Comparison of ENCODE assay signal across 8 mouse cellular contexts in the genomic region with DNA sequence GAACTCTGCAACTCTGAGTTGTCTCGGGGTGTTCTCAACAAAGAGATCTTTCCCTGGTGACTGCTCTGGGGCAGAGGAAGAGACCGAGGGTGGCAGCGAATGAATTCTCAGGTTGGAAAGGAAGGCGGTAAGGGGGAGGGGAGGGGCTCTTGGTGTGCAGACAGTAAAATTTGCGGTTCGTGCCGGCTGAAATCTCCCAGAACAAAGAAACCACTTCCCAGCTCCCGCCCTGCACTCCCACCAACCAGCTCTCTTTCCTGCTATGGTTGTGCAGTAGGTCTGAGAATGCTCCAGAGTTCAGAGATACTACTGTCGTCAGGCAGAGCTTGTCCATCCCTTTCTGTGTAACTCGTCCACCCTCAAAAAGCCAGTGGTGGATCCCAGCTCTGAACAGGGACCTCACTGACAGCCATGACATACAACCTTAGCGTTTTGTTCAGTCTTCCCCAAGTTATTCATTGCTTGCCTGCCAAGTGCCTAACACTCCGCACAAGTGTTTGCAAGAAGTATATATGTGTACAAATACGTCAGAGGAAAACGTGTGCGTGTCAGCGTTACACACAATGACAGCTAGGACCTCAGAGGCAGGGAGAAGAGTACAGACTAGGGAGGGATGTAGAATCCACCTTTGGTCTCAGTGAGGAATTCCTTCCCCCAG.
DNase-seq lines count a peak whose midpoint lies in the region; ATAC-seq and TF ChIP-seq lines count a peak whose summit lies in the region.

No protein-coding gene starts in this region.

- 20% methylated on average over 16 of the region's 16 CpGs for WGBS in hindbrain, embryonic 10.5 days

- no peak for TF ChIP-seq POLR2A in bone marrow macrophage, adult 2 months (IDR thresholded peaks at IDR 0.05; ENCODE audit: borderline replicate concordance, low read depth, low read length)

- no peak overlapping the region for H3K27ac ChIP-seq in bone marrow macrophage, adult 2 months (ENCODE audit: insufficient read depth, low read depth, low read length)
- peak overlapping the region; percentile 94 for H3K27ac ChIP-seq in hindbrain, embryonic 10.5 days

- 0 out of 2 replicates have a peak, but pooled peaks cover 3% of the 10 kb centered on the region for H3K4me1 ChIP-seq in bone marrow macrophage, adult 2 months (ENCODE audit: control insufficient read depth, insufficient read depth, low read length)
- peaks cover 47% of the 10 kb centered on the region for H3K4me1 ChIP-seq in hindbrain, embryonic 10.5 days (replicated peaks)

- no peaks in the 10 kb centered on the region for H3K36me3 ChIP-seq in hindbrain, embryonic 10.5 days

- no peak for TF ChIP-seq CTCF in bone marrow macrophage, adult 2 months (IDR thresholded peaks at IDR 0.05; ENCODE audit: low read depth, low read length)

- H3K4me3 ChIP-seq in bone marrow macrophage, adult 2 months (ENCODE audit: insufficient read depth, low read length), result peak overlapping the region; percentile 59
- peak overlapping the region; percentile 58 for H3K4me3 ChIP-seq in hindbrain, embryonic 10.5 days

- no peaks in the 10 kb centered on the region for H3K9me3 ChIP-seq in hindbrain, embryonic 10.5 days

- peak; percentile 63 for DNase-seq in kidney, postnatal 10 days
- no peak for DNase-seq in kidney, postnatal 36 days
- DNase-seq in hindbrain, embryonic 10.5 days (ENCODE audit: low spot score), result no peak
- DNase-seq in layer of hippocampus, adult 9-10 months (ENCODE audit: low spot score), result no peak
- DNase-seq in cerebellum, adult 9-11 months, result no peak
- no peak for DNase-seq in frontal cortex, postnatal 10 days (ENCODE audit: low spot score in 2 of 2)

- peaks cover 10% of the 10 kb centered on the region; the same call in 1 of the 2 replicates for H3K27me3 ChIP-seq in hindbrain, embryonic 10.5 days (ENCODE audit: insufficient read depth, poor library complexity, severe bottlenecking)

- ATAC-seq in megakaryocyte progenitor cell, adult 5-6 weeks (replicated peaks; ENCODE audit: poor library complexity), result peak; percentile 6; the same call in 1 of the 2 replicates
